Mouse (Mus musculus): ENCODE measurements at regions not wholly inside any gene's neighbourhood (a gene's known extent, or its start where the extent isn't known, plus 50 kb on each side); places are given as distances from the start of the nearest gene placed in this dataset.
"Not testable (repeated sequence)": the region's sequence is repeated elsewhere in the genome, so short reads cannot be mapped to it uniquely, and the experiment has no call there.

- no peak for ATAC-seq
- H3K9ac ChIP-seq (replicated peaks; ENCODE audit: low read length), result no peak overlapping the region
- no peaks in the 10 kb centered on the region for H3K27me3 ChIP-seq (ENCODE audit: insufficient read depth, low read length)
- no peak for DNase-seq (ENCODE audit: low spot score)
- H3K4me3 ChIP-seq (ENCODE audit: low read length), result no peak overlapping the region
- H3K4me2 ChIP-seq (ENCODE audit: low read depth, low read length), result no peak overlapping the region
- H3K27ac ChIP-seq, result no peak overlapping the region
- TF ChIP-seq CTCF (IDR thresholded peaks at IDR 0.05; ENCODE audit: low read depth), result no peak
- no peaks in the 10 kb centered on the region for H3K9me3 ChIP-seq (ENCODE audit: low read length)
- no peaks in the 10 kb centered on the region for H3K4me1 ChIP-seq (ENCODE audit: insufficient read depth, low read length)
- WGBS, result 83% methylated on average over 2 of the region's 2 CpGs
- no peaks in the 10 kb centered on the region for H3K36me3 ChIP-seq (ENCODE audit: insufficient read depth, low read length)
Observed at GRCm38 (mm10) chr12:95489848-95490247, 202.2 kb upstream of the Flrt2 start.

GRCm38 (mm10) chr12:95491806-95492436 is 200.1 kb upstream of the Flrt2 start:
- WGBS, result 62% methylated on average over 3 of the region's 3 CpGs
- H3K36me3 ChIP-seq (ENCODE audit: insufficient read depth, low read length); ATAC-seq; H3K27ac ChIP-seq; H3K27me3 ChIP-seq (ENCODE audit: insufficient read depth, low read length); H3K4me3 ChIP-seq (ENCODE audit: low read length); H3K9me3 ChIP-seq (ENCODE audit: low read length); DNase-seq (ENCODE audit: low spot score); H3K9ac ChIP-seq (replicated peaks; ENCODE audit: low read length); H3K4me2 ChIP-seq (ENCODE audit: low read depth, low read length); H3K4me1 ChIP-seq (ENCODE audit: insufficient read depth, low read length): not testable (repeated sequence)

DNA sequence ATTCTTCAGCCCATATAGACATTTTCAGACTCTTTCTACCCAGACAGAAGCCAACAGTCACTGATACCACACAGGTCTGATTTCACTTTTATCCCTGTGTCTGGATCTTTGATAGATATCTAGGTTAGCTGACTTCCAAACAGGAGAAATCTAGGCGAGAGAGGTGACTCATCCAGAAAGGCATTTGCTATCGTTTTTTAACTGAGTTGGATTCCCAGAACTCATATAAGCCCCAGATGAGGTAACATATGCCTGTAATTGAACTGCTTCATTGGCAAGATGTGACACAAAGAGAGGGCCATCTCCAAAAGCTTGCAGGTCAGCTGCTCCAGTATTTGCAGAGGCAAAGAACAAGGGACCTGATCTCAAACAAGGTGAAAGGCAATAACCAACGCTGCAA is 190.6 kb upstream of the Flrt2 start:
- Histone ChIP-seq H3K27me3 (ENCODE audit: insufficient read depth, low read length) (no peaks in the 10 kb centered on the region), H3K4me3 (ENCODE audit: low read length) (no peak overlapping the region), H3K9ac (replicated peaks; ENCODE audit: low read length) (no peak overlapping the region), H3K36me3 (ENCODE audit: insufficient read depth, low read length) (no peaks in the 10 kb centered on the region), H3K4me1 (ENCODE audit: insufficient read depth, low read length) (no peaks in the 10 kb centered on the region), H3K4me2 (ENCODE audit: low read depth, low read length) (no peak overlapping the region), H3K9me3 (ENCODE audit: low read length) (no peaks in the 10 kb centered on the region), H3K27ac (no peak overlapping the region)
- ATAC-seq (no peak), DNase-seq (ENCODE audit: low spot score) (no peak)
- 84% methylated on average over 3 of the region's 3 CpGs for WGBS
- no peak for TF ChIP-seq CTCF (IDR thresholded peaks at IDR 0.05; ENCODE audit: low read depth)

DNA sequence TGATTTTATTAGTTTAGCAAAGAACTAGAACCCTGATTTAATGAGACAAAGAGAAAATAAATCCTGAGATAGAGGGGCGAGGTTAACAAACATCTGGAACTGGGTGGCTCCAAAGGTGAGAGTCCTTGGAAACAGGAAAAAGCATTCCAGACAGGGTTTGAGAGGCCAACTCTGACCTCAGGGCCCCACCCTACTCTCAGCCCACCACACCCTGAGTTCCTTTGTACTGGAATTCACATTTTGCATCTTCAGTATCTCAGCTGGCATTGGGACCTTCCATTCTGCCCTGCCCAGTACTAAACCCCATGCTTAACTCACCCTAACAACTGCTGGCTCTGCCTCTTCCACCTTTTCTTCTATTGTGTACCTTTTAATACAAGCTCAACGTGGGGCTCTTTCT is 172.0 kb upstream of the Flrt2 start:
- no peak for TF ChIP-seq CTCF (IDR thresholded peaks at IDR 0.05; ENCODE audit: low read depth)
- Histone ChIP-seq H3K9me3 (ENCODE audit: low read length) (no peaks in the 10 kb centered on the region), H3K4me2 (ENCODE audit: low read depth, low read length) (no peak overlapping the region), H3K4me3 (ENCODE audit: low read length) (no peak overlapping the region), H3K36me3 (ENCODE audit: insufficient read depth, low read length) (no peaks in the 10 kb centered on the region), H3K27me3 (ENCODE audit: insufficient read depth, low read length) (no peaks in the 10 kb centered on the region), H3K9ac (replicated peaks; ENCODE audit: low read length) (no peak overlapping the region), H3K27ac (no peak overlapping the region), H3K4me1 (ENCODE audit: insufficient read depth, low read length) (no peaks in the 10 kb centered on the region)
- DNase-seq (ENCODE audit: low spot score) (no peak), ATAC-seq (no peak)
- WGBS, result 74% methylated on average over 2 of the region's 2 CpGs

DNA sequence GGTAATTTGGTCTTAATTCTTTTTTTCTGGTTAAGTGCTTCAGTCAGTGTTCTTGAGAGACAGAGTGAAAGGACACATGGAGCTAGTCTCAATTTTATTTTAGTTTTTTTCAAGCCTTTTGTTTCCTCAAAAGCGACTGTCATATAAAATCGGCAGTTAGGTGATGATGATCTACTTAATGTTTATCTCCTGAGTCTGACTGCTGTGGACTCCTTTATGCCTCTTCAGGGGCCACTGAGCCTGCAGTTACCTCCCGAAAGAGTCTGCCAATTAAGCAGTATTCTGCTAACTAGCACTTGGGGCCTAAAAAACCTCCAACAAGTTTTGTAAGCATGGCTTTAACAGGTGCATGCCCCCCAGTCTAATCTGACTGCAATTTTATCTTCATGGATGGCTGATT is 170.0 kb upstream of the Flrt2 start:
- Histone ChIP-seq H3K36me3 (ENCODE audit: insufficient read depth, low read length) (no peaks in the 10 kb centered on the region), H3K27me3 (ENCODE audit: insufficient read depth, low read length) (no peaks in the 10 kb centered on the region), H3K9ac (replicated peaks; ENCODE audit: low read length) (no peak overlapping the region), H3K4me2 (ENCODE audit: low read depth, low read length) (no peak overlapping the region), H3K9me3 (ENCODE audit: low read length) (no peaks in the 10 kb centered on the region), H3K4me1 (ENCODE audit: insufficient read depth, low read length) (no peaks in the 10 kb centered on the region), H3K27ac (no peak overlapping the region), H3K4me3 (ENCODE audit: low read length) (no peak overlapping the region)
- DNase-seq (ENCODE audit: low spot score) (no peak), ATAC-seq (no peak)
- WGBS, result 66% methylated on average over 3 of the region's 3 CpGs
- no peak for TF ChIP-seq CTCF (IDR thresholded peaks at IDR 0.05; ENCODE audit: low read depth)

DNA sequence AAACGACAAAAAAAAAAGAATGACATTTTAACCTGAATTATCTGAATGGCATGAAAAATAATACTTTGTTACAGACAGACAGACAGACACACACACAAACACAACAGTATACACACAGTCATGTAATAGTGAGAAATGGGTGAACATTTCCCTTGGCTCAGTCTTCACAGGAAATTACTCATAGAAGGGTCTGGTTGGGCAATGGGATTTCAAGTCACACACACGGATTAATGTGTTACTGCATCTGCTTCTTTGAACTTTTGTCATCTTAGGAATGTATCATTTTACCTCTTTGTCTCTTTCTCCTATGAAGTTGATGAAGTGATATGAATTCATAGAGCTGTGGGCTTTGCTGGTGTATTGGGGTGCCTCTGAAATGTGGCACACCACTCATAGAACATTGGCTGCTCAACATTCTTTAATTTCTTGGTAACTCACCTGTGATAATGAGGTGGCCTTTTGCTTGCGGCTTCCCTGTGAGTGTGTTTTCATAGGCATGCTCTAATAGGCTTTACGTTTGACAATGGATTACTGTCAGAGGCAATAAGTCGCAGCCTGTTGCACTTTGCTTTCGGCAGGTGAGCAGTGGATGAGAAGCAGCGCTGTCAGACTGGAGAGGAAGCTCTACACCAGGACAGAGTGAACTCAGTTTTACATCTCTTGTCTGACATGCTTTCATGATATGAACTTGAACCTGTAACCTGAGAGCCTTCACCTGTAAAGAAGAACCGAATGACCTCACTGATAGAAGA is 158.0 kb upstream of the Flrt2 start:
- Histone ChIP-seq H3K4me2 (ENCODE audit: low read depth, low read length) (no peak overlapping the region), H3K36me3 (ENCODE audit: insufficient read depth, low read length) (no peaks in the 10 kb centered on the region), H3K4me1 (ENCODE audit: insufficient read depth, low read length) (no peaks in the 10 kb centered on the region), H3K4me3 (ENCODE audit: low read length) (no peak overlapping the region), H3K27ac (no peak overlapping the region), H3K9me3 (ENCODE audit: low read length) (no peaks in the 10 kb centered on the region), H3K9ac (replicated peaks; ENCODE audit: low read length) (no peak overlapping the region), H3K27me3 (ENCODE audit: insufficient read depth, low read length) (no peaks in the 10 kb centered on the region)
- no peak for TF ChIP-seq CTCF (IDR thresholded peaks at IDR 0.05; ENCODE audit: low read depth)
- ATAC-seq (no peak), DNase-seq (ENCODE audit: low spot score) (no peak)
- WGBS, result 74% methylated on average over 8 of the region's 8 CpGs

GRCm38 (mm10) chr12:95547301-95547700 is 144.7 kb upstream of the Flrt2 start:
- H3K27me3 ChIP-seq (ENCODE audit: insufficient read depth, low read length), result no peaks in the 10 kb centered on the region
- H3K9me3 ChIP-seq (ENCODE audit: low read length), result no peaks in the 10 kb centered on the region
- ATAC-seq (no peak), DNase-seq (ENCODE audit: low spot score) (peak; percentile 54)
- no peak overlapping the region for H3K4me2 ChIP-seq (ENCODE audit: low read depth, low read length)
- no peaks in the 10 kb centered on the region for H3K36me3 ChIP-seq (ENCODE audit: insufficient read depth, low read length)
- no peaks in the 10 kb centered on the region for H3K4me1 ChIP-seq (ENCODE audit: insufficient read depth, low read length)
- H3K9ac ChIP-seq (replicated peaks; ENCODE audit: low read length), result no peak overlapping the region
- no peak overlapping the region for H3K4me3 ChIP-seq (ENCODE audit: low read length)
- H3K27ac ChIP-seq, result no peak overlapping the region
- whole genome bisulfite sequencing, result 27% methylated on average over 6 of the region's 6 CpGs
- TF ChIP-seq CTCF (IDR thresholded peaks at IDR 0.05; ENCODE audit: low read depth), result no peak
